8 mouse cellular contexts compared by ENCODE assay signal in the genomic region with DNA sequence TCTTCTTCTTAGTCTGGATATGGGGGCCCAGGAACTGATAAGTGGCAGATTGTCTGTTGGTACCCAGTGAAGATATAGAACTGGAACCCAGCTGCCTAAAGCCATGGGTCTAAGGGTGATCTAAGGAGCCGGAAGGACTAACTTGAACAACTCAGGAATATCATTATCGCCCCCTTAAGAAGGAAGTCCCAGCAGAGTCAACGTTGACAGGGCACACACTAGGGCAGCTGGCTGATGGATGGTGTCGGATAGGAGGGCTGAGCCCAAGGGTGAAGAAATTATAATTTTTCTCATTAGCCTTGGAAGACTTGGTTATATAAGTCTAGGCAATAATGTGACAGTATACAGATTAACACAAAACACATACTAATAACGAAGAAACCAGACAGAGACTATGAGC. TPM values are rescaled to one million over a fixed set of nuclear protein-coding genes. Genes with fewer than 3 reads are reported as not detected.
DNase-seq lines count a peak whose midpoint lies in the region; ATAC-seq and TF ChIP-seq lines count a peak whose summit lies in the region.
"Had no signal": no experiment of that assay in that cellular context is flagged by ENCODE, and none has a peak within 500 bp of the region (broad histone marks: within the 10 kb centered on the region; RNA-seq: fewer than 3 reads in every experiment).

No protein-coding gene starts in this region.

- no peak for DNase-seq in lung, postnatal 36 days
- no peak for DNase-seq in liver, embryonic 13.5 days
- DNase-seq in stomach, postnatal 0 days (ENCODE audit: low spot score): no peak
- no peak for DNase-seq in kidney, adult 2 months

- peaks cover 62% of the 10 kb centered on the region for H3K4me1 ChIP-seq in lung, embryonic 15.5 days
- H3K4me1 ChIP-seq in forebrain, embryonic 16.5 days (replicated peaks; ENCODE audit: control insufficient read depth, insufficient read depth, low read length): peaks cover 61% of the 10 kb centered on the region
- H3K4me1 ChIP-seq in liver, embryonic 13.5 days (replicated peaks): peaks cover 69% of the 10 kb centered on the region
- peaks cover 27% of the 10 kb centered on the region; the same call in 1 of the 2 replicates for H3K4me1 ChIP-seq in stomach, postnatal 0 days (replicated peaks; ENCODE audit: control insufficient read depth, insufficient read depth)
- peaks cover 8% of the 10 kb centered on the region for H3K4me1 ChIP-seq in kidney, adult 2 months (ENCODE audit: control insufficient read depth, insufficient read depth, low read length)

- TF ChIP-seq POLR2A in kidney, adult 2 months (IDR thresholded peaks at IDR 0.05; ENCODE audit: low read depth, low read length): no peak

- H3K9ac ChIP-seq in lung, embryonic 15.5 days: peak overlapping the region; percentile 62; the same call in 1 of the 2 replicates
- no peak overlapping the region; the same call in 1 of the 2 replicates for H3K9ac ChIP-seq in forebrain, embryonic 16.5 days (replicated peaks; ENCODE audit: low read depth, low read length)
- H3K9ac ChIP-seq in liver, embryonic 13.5 days: peak overlapping the region; percentile 75
- peak overlapping the region; percentile 82 for H3K9ac ChIP-seq in stomach, postnatal 0 days (ENCODE audit: low read length)

- no peak for TF ChIP-seq CTCF in stomach, postnatal 0 days (IDR thresholded peaks at IDR 0.05; ENCODE audit: low read depth)
- TF ChIP-seq CTCF in kidney, adult 2 months (conservative IDR thresholded peaks at IDR 0.05; ENCODE audit: insufficient read depth, insufficient read length, low read depth, low read length): no peak

- peak overlapping the region; percentile 73 for H3K4me3 ChIP-seq in lung, embryonic 15.5 days
- peak overlapping the region; percentile 89 for H3K4me3 ChIP-seq in forebrain, embryonic 16.5 days (replicated peaks; ENCODE audit: low read length)
- peak overlapping the region; percentile 76 for H3K4me3 ChIP-seq in liver, embryonic 13.5 days (replicated peaks)
- peak overlapping the region; percentile 89; the same call in 1 of the 2 replicates for H3K4me3 ChIP-seq in stomach, postnatal 0 days (ENCODE audit: low read depth, low read length)
- H3K4me3 ChIP-seq in kidney, adult 2 months (ENCODE audit: insufficient read depth, low read depth, low read length): no peak overlapping the region

- ATAC-seq in lung, embryonic 15.5 days (ENCODE audit: borderline replicate concordance, extremely low read depth, low FRiP score, low TSS enrichment): no peak
- no peak for ATAC-seq in forebrain, embryonic 16.5 days
- no peak for ATAC-seq in liver, embryonic 13.5 days (ENCODE audit: low read depth)
- ATAC-seq in stomach, postnatal 0 days (ENCODE audit: low FRiP score, low TSS enrichment): no peak
- no peak for ATAC-seq in megakaryocyte-erythroid progenitor cell, adult 5-6 weeks (replicated peaks; ENCODE audit: low FRiP score, low TSS enrichment, poor library complexity, severe bottlenecking)

- WGBS in lung, embryonic 15.5 days: 64% methylated on average over 5 of the region's 5 CpGs
- 70% methylated on average over 5 of the region's 5 CpGs for WGBS in forebrain, embryonic 16.5 days
- WGBS in liver, embryonic 13.5 days (ENCODE audit: insufficient replicate concordance): 68% methylated on average over 5 of the region's 5 CpGs
- WGBS in stomach, postnatal 0 days: 73% methylated on average over 5 of the region's 5 CpGs
- 82% methylated on average over 5 of the region's 5 CpGs for WGBS in kidney, adult 2 months

- no peaks in the 10 kb centered on the region for H3K9me3 ChIP-seq in lung, embryonic 15.5 days
- H3K9me3 ChIP-seq in forebrain, embryonic 16.5 days (ENCODE audit: control insufficient read depth, low read length): no peaks in the 10 kb centered on the region
- no peaks in the 10 kb centered on the region for H3K9me3 ChIP-seq in liver, embryonic 13.5 days (replicated peaks)
- H3K9me3 ChIP-seq in stomach, postnatal 0 days (ENCODE audit: control insufficient read depth, low read length): no peaks in the 10 kb centered on the region

- H3K36me3 ChIP-seq in lung, embryonic 15.5 days: no peaks in the 10 kb centered on the region
- H3K36me3 ChIP-seq in forebrain, embryonic 16.5 days (ENCODE audit: control insufficient read depth, insufficient read depth): no peaks in the 10 kb centered on the region
- H3K36me3 ChIP-seq in liver, embryonic 13.5 days: no peaks in the 10 kb centered on the region
- no peaks in the 10 kb centered on the region for H3K36me3 ChIP-seq in stomach, postnatal 0 days (ENCODE audit: control insufficient read depth, insufficient read depth, low read length)
- no peaks in the 10 kb centered on the region for H3K36me3 ChIP-seq in kidney, adult 2 months (ENCODE audit: control insufficient read depth, insufficient read depth, low read length)

- H3K27me3 ChIP-seq in lung, embryonic 15.5 days: no peaks in the 10 kb centered on the region
- no peaks in the 10 kb centered on the region for H3K27me3 ChIP-seq in forebrain, embryonic 16.5 days (replicated peaks; ENCODE audit: control insufficient read depth, insufficient read depth, low read length)
- no peaks in the 10 kb centered on the region for H3K27me3 ChIP-seq in liver, embryonic 13.5 days
- H3K27me3 ChIP-seq in stomach, postnatal 0 days (ENCODE audit: control insufficient read depth, insufficient read depth, low read length): no peaks in the 10 kb centered on the region
- no peaks in the 10 kb centered on the region for H3K27me3 ChIP-seq in kidney, adult 2 months (replicated peaks; ENCODE audit: control insufficient read depth, insufficient read depth, low read length)

- peak overlapping the region; percentile 78 for H3K4me2 ChIP-seq in lung, embryonic 15.5 days
- H3K4me2 ChIP-seq in forebrain, embryonic 16.5 days (ENCODE audit: low read length): peak overlapping the region; percentile 78
- peak overlapping the region; percentile 91 for H3K4me2 ChIP-seq in liver, embryonic 13.5 days
- H3K4me2 ChIP-seq in stomach, postnatal 0 days (replicated peaks; ENCODE audit: low read depth): peak overlapping the region; percentile 66

- 0 out of 2 replicates have a peak overlapping the region, but pooled peaks have one; percentile 81 for H3K27ac ChIP-seq in lung, embryonic 15.5 days
- H3K27ac ChIP-seq in forebrain, embryonic 16.5 days (ENCODE audit: low read length): no peak overlapping the region
- H3K27ac ChIP-seq in liver, embryonic 13.5 days: peak overlapping the region; percentile 55; the same call in 1 of the 2 replicates
- H3K27ac ChIP-seq in stomach, postnatal 0 days (replicated peaks): peak overlapping the region; percentile 86
- no peak overlapping the region for H3K27ac ChIP-seq in kidney, adult 2 months (ENCODE audit: insufficient read depth, low read depth, low read length)

- TF ChIP-seq EP300 in stomach, postnatal 0 days (optimal IDR thresholded peaks at IDR 0.05): no peak

RNA-seq across cellular contexts. Expression of a gene that starts 2.0 kb away (rescaled TPM):
- polyA plus RNA-seq in lung, embryonic 15.5 days (2015; fragmentation: Nextera tagmentation; extraction: Ambion mirVana): 208 and 219 TPM in 2 replicates
- 146 and 166 TPM in 2 replicates for polyA plus RNA-seq in forebrain, embryonic 16.5 days (2015; fragmentation: Nextera tagmentation; extraction: Ambion mirVana)
- polyA plus RNA-seq in liver, embryonic 13.5 days (2015; fragmentation: Nextera tagmentation; extraction: Ambion mirVana): 38.3 and 39.7 TPM in 2 replicates
- 134 and 147 TPM in 2 replicates for polyA plus RNA-seq in stomach, postnatal 0 days (2015; fragmentation: Nextera tagmentation; extraction: Ambion mirVana)
- total RNA-seq in megakaryocyte-erythroid progenitor cell, adult 5-6 weeks (2014; fragmentation: Nextera tagmentation): 10.8 and 12.3 TPM in 2 replicates
- 17.6 and 23.6 TPM in 2 replicates for total RNA-seq in megakaryocyte-erythroid progenitor cell, adult 5-6 weeks (2017)
- 166 and 198 TPM in 2 replicates for polyA plus RNA-seq in kidney, adult 2 months (2012; rRNA removed)

RNA-seq across cellular contexts. Expression of a gene that starts 32.2 kb away (rescaled TPM):
- polyA plus RNA-seq in lung, embryonic 15.5 days (2015; fragmentation: Nextera tagmentation; extraction: Ambion mirVana): 0.14 and 0.47 TPM in 2 replicates
- polyA plus RNA-seq in forebrain, embryonic 16.5 days (2015; fragmentation: Nextera tagmentation; extraction: Ambion mirVana): 3.6 and 5.6 TPM in 2 replicates
- not detected in 2 replicates for polyA plus RNA-seq in liver, embryonic 13.5 days (2015; fragmentation: Nextera tagmentation; extraction: Ambion mirVana)
- 0.16 and 0.18 TPM in 2 replicates for polyA plus RNA-seq in stomach, postnatal 0 days (2015; fragmentation: Nextera tagmentation; extraction: Ambion mirVana)
- not detected in 2 replicates for total RNA-seq in megakaryocyte-erythroid progenitor cell, adult 5-6 weeks (2014; fragmentation: Nextera tagmentation)
- not detected in 2 replicates for total RNA-seq in megakaryocyte-erythroid progenitor cell, adult 5-6 weeks (2017)
- polyA plus RNA-seq in kidney, adult 2 months (2012; rRNA removed): 0.06 and 0.12 TPM in 2 replicates
- total RNA-seq: common myeloid progenitor, adult 5-6 weeks had no signal

Comparison
In these comparisons a context has a peak if more than half of its experiments do, and no peak if none do; other contexts are left out.
1. H3K27ac ChIP-seq: peak in lung, embryonic 15.5 days (single experiment), liver, embryonic 13.5 days (single experiment) and stomach, postnatal 0 days (single experiment); none in forebrain, embryonic 16.5 days (single experiment) and kidney, adult 2 months (single experiment).
2. Peak in every context shown above with its lines, with median percentiles within 50 percentile points of each other: H3K4me2 ChIP-seq.